Mouse (Mus musculus): ENCODE measurements around the gene Ulk4.
"Not testable (repeated sequence)": the region's sequence is repeated elsewhere in the genome, so short reads cannot be mapped to it uniquely, and the experiment has no call there.

Ulk4 gene

DNA sequence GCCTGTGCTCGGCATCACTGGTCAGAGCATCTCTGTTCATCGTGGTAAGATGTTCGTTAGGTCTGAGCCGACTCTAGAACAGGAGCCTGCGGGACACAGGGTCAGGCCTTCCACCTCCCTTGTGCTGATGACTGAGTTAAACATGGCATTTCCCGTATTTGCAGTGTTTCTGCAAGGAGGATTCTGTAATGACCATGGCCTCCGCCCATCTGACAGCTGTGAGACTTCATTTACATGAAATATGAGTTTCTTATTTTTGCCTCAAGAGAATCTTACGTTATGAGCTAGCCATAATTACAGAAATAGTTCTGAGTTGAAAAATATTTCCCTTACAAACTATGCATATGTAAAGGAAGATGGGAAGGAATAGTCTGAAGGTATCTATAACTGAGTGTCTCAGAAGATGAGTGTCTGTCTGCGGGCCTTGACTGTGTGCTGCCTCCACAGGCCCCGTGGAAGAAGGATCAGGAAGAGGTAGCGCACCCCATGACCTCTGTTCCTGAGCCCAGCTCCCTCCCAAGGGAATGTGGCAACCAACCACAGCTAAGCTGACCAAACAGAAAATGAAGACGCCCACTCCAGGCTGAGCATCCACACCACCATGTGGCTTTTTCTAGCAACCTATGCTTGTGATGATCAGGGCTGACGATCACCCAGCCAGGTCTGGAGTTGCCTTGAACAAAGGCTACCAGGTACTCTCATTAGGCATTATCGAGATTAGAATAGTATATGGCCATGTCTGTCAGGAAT is 212.2 kb downstream of the Ulk4 start:
- in situ Hi-C loops (cut with MboI, MseI), result no loop called here

DNA sequence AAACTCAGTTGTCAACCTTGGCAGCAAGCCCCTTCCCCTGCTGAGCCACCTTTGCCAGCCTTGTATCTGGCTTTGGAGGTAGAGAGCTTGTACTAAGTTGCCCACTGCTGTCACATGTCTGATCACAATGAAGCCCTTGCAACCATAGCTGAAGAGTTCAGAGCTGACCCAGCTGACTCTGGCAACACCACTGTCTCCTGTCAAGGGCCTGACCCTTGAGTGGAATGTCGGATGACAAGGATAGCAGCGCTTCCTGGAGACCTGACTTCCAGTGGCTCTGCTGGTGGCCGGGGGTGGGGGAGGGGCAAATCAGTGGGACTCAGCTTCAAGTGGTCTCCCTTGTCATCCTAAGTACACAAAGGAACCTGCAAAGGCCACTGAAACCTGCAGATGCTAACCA is 214.3 kb downstream of the Ulk4 start:
- in situ Hi-C loops (cut with MboI, MseI), result no loop called here

DNA sequence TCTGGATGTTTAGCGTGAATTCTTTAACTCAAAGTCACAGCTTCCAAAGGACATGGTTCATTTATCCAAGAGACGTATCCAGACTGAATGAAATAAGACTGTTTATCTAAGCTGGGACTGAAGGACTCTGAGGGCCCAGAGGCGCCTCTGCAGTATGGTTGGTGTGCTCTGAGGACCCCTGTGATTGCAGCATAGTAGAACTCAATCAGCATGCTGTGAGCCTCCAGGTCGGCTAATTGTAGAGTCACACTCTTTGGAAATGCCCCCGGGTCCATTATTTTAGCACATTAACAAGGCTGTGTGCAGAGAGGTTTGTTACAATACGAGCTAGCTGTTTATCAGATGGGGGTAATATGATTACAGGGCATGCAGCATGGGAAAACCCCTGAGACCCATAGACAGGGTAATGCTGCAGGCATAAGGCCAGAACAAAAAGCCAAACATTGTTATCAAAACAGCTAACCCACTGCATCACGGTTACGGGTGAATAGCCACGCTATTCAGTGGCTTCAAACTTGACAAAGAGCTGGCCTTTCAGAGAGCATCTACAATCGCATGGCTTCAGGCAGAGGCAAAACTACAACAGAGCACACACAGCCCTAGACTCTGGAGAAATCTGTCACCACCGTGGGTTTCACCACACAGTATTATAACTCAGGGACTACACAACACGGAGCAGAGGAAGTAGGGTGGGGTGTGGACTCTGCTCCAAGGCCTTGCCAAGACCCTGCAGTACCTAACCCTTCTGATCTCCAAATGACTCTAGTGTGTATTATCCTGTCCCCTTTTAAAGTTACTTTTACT is 215.0 kb downstream of the Ulk4 start:
- in situ Hi-C loops (cut with MboI, MseI), result no loop called here

GRCm38 (mm10) chr9:121060331-121060730 is 216.7 kb downstream of the Ulk4 start:
- in situ Hi-C loops (cut with MboI, MseI), result no loop called here

DNA sequence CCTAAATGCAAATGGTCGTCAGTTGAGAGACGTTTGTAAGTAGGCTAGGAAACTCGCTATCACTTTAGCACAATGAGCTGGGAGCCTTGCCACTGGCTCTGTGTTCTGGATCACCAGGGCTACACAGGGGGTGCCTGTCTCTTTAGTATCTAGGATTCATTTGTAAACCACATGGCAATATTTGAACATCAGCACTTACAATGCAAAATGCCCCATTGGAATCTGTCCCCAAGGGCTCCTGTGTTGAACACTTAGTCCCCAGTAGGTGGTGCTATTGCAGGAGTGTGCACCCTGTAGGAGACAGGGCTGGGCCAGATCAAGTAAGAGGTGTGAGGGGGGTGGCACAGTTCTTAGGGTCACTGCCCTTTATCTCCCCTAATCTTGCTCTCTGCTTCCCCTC is 217.7 kb downstream of the Ulk4 start:
- in situ Hi-C loops (cut with MboI, MseI), result loop anchor here (5.0 kb wide), 1 partner anchor 58 kb away; no protein-coding TSS in a partner anchor

DNA sequence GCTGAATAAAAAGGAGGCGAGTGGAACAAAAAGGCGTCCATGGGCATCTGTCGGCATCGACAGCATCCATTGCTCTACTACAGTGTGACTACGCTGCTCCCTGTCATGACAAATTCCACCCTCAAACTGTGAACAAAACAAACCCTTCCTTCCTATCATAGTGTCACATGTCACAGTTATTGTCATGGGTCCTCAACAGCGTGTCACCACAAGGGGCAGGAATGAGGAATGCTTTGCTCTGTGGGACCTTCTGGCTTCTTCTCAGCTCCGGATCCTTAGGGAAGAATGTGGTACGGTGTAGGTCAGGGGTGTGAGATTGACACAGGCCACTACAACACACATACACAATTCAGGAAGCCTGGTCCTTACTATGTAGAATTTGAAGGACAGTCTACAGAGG is 218.5 kb downstream of the Ulk4 start:
- in situ Hi-C loops (cut with MboI, MseI), result loop anchor here (5.0 kb wide), 1 partner anchor 59 kb away; no protein-coding TSS in a partner anchor

- in situ Hi-C loops (cut with MboI, MseI), result loop anchor here (5.0 kb wide), 1 partner anchor 59 kb away; no protein-coding TSS in a partner anchor
These were observed 218.9 kb downstream of the Ulk4 start for GRCm38 (mm10) chr9:121058116-121058515.

DNA sequence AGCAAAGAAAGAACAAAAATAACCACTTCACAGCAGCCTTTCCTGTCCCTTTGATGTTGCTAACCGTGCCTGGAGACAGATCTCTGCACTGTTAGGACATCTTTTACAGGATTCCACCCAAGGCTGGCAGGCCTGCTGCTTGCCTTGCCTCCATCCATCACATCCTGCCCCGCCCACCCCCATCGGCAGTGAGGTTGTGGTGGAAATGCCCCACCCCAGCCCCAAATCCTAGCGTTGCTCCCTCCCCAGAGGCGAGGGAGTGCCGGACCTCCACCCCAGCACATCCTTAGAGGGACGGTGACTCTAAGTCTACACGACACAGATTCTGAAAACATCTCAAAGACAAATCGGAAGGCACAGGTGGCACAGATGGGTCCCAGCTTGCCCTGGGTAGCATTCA is 219.6 kb downstream of the Ulk4 start:
- in situ Hi-C loops (cut with MboI, MseI), result loop anchor here (5.0 kb wide), 1 partner anchor 60 kb away; no protein-coding TSS in a partner anchor

GRCm38 (mm10) chr9:121056526-121056925 is 220.5 kb downstream of the Ulk4 start:
- in situ Hi-C loops (cut with MboI, MseI), result loop anchor here (5.0 kb wide), 1 partner anchor 61 kb away; no protein-coding TSS in a partner anchor

- in situ Hi-C loops (cut with MboI, MseI), result loop anchor here (5.0 kb wide), 1 partner anchor 61 kb away; no protein-coding TSS in a partner anchor
These were observed 221.0 kb downstream of the Ulk4 start for GRCm38 (mm10) chr9:121056036-121056435.

DNA sequence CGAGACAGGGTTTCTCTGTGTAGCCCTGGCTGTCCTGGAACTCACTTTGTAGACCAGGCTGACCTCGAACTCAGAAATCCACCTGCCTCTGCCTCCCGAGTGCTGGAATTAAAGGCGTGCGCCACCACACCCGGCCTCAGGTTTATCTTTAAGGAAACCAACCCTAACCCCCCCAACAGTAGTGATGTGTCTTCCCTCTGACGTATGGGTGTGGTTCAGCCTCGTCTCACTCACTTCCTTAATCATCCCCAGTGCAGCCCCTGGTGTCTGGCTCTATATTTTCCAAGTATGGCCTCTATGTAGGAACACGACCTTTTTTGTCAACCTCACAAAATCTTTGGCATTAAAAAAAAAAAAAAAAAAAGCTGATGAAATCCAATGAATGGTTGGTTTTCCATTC is 231.3 kb downstream of the Ulk4 start:
- in situ Hi-C loops (cut with MboI, MseI), result not testable (repeated sequence)

DNA sequence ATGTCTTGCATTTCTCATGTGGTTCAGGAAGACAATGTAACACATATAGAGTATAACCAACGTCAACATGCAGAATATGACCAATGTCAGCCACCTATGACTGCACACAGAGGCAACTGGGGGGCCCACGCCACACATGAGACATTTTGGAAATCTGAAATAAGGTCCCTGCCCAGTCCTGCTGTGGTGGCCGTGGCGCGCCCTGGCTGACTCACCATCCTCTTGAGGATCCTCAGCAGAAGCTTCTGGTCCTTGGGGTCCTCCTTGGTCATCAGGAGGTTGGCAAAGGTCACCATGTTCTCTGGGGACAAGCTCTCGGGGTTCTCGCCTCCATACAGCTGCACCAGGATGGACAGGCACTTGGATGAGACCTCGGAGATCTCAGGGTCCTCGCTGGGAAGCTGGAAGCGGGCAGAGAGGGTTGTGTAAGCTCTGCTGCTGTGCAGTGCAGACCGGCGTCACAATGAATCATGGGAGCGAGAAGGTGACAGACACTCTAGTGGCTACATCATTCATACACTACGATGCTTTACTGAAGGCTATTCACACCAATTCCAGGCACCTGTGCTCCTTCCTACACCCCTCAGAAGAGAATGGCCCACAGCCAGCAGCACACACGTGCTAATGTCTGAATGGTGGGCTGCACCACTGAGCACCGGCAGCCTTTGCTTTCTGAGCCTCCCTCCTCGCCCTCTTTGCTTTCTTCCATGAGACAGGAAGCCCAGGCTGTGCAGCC is 232.4 kb downstream of the Ulk4 start:
- in situ Hi-C loops (cut with MboI, MseI), result no loop called here

GRCm38 (mm10) chr9:121043021-121043420 is 234.0 kb downstream of the Ulk4 start:
- in situ Hi-C loops (cut with MboI, MseI), result no loop called here

DNA sequence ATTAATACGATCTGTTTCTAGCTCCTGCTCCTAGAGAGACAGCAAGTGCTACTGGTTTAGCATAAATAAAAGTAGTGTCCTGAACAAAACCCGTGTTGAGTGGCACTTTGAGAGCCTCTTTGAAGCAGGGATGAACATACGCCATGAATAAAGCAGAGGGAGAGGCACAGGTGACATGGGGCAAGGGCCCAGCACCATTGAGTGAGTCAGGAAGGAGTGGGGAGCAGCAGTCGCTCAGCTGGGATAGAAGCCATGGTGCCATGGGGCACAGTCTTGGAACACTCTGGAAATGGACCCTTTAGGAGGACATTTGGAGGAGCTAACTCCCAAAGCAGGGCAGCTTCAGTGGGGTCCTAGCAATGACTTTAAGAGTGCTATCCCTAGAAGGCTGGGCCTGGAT is 238.6 kb downstream of the Ulk4 start:
- in situ Hi-C loops (cut with MboI, MseI), result no loop called here

DNA sequence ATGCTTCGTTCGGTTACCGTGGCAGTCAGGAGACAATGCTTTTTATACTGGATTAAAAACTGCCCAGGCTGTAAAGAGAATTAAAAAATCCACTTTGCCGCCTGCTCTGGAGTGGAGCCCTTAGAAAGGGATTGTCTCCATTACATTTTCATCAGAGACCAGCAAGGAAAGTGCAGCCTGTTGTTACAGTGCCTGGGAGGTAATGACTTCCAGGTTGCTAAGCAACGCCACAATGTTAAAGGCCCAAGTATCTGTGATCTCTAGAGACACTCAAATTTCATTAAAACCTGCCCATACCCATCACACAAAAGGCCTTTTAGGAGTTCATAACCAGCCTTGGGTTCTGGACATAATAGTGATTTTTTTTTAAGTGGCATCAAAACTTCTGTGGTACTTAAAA is 239.0 kb downstream of the Ulk4 start:
- in situ Hi-C loops (cut with MboI, MseI), result no loop called here

- in situ Hi-C loops (cut with MboI, MseI), result no loop called here
These were observed 241.7 kb downstream of the Ulk4 start for GRCm38 (mm10) chr9:121035296-121035695.

- in situ Hi-C loops (cut with MboI, MseI), result no loop called here
These were observed 243.4 kb downstream of the Ulk4 start for GRCm38 (mm10) chr9:121033596-121033995.

GRCm38 (mm10) chr9:121032322-121032964 is 244.6 kb downstream of the Ulk4 start:
- in situ Hi-C loops (cut with MboI, MseI), result no loop called here

- in situ Hi-C loops (cut with MboI, MseI), result no loop called here
These were observed 246.0 kb downstream of the Ulk4 start for GRCm38 (mm10) chr9:121030949-121031348.

- in situ Hi-C loops (cut with MboI, MseI), result no loop called here
These were observed 247.2 kb downstream of the Ulk4 start for GRCm38 (mm10) chr9:121029786-121030185.

DNA sequence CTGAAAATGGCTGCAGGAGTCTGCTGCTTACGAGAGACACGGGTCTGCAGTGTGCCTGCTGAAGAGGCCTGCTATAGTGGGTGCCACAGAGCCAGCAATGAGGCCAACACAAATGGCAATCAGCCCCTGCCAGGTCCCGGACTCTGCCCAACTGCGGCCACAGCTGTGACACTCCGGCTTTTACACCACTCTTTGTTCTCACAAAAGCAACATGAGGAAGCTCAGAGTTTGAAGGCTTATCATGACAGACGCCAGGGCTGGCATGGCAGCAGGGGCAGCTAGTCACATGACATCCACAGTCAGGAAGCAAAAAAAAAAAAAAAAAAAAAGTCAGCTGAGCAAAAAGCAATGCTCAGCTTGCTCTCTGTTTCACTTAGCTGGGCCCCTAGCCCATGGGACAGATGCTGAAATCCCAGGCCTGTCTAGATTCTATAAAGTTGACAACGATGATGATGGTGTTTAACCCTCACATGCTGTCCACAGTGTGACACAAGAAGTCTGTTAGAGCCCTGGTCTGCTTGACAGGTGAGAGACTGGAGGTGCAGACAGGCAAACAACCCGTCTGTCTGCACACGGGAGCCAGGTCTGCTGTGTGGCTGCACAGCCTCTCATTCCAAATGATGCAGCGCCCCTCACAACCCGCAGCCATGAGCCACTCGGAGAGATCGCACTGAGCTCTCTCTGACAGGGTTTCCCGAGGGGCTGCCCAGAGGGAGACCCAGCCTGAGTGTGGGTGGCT is 253.3 kb downstream of the Ulk4 start:
- in situ Hi-C loops (cut with MboI, MseI), result no loop called here

All from T-helper 2 cell (primary cell).